Comparison of ENCODE assay signal across 9 mouse cellular contexts in genomic region chr7:17017036-17017435, GRCm38 (mm10). TPM values are rescaled to one million over a fixed set of nuclear protein-coding genes. Genes with fewer than 3 reads are reported as not detected.
DNase-seq lines count a peak whose midpoint lies in the region; ATAC-seq and TF ChIP-seq lines count a peak whose summit lies in the region.
"Had no signal": no experiment of that assay in that cellular context is flagged by ENCODE, and none has a peak within 500 bp of the region (broad histone marks: within the 10 kb centered on the region; RNA-seq: fewer than 3 reads in every experiment).

No protein-coding gene starts in this region.

- peaks cover 15 to 26% of the 10 kb centered on the region in 2 experiments for H3K36me3 ChIP-seq in MEL (ENCODE audit: control insufficient read depth in 1 of 2, insufficient read depth in 2 of 2, low read length in 2 of 2)

- DNase-seq in MEL (ENCODE audit: low read depth, low spot score) = peak; percentile 92
- peak; percentile 94 to 96 for DNase-seq in adrenal gland, postnatal 36 days
- peak; percentile 85 to 89 for DNase-seq in frontal cortex, postnatal 10 days (ENCODE audit: low spot score in 2 of 2)
- DNase-seq in layer of hippocampus, postnatal 25 days (ENCODE audit: extremely low spot score in 1 of 2, low spot score in 1 of 2) = peak; percentile 74 to 85
- peak; percentile 79 for DNase-seq in lung, postnatal 10 days
- peak; percentile 97 for DNase-seq in telencephalon, adult 2 months (ENCODE audit: low read depth, low spot score)

- no peak for TF ChIP-seq RAD21 in MEL (IDR thresholded peaks at IDR 0.05; ENCODE audit: low read depth, low read length)

- no peak overlapping the region for H3K4me3 ChIP-seq in MEL (ENCODE audit: control insufficient read depth in 1 of 2, insufficient read depth in 1 of 2, low read depth in 2 of 2, low read length in 2 of 2)

- no peak for TF ChIP-seq CTCF in MEL (IDR thresholded peaks at IDR 0.05 in 2 of 3, conservative IDR thresholded peaks at IDR 0.05 in 1 of 3; ENCODE audit: control insufficient read depth in 1 of 3, insufficient read depth in 1 of 3, low read depth in 2 of 3, low read length in 3 of 3, poor library complexity in 1 of 3, severe bottlenecking in 1 of 3)

- no peaks in the 10 kb centered on the region for H3K27me3 ChIP-seq in MEL (ENCODE audit: control insufficient read depth in 1 of 2, insufficient read depth in 2 of 2, low read length in 2 of 2)

- TF ChIP-seq EP300 in MEL (IDR thresholded peaks at IDR 0.05; ENCODE audit: low read depth in 1 of 2, low read length in 2 of 2) = peak; percentile 52 to 74

- no peak overlapping the region for H3K9ac ChIP-seq in MEL (ENCODE audit: control insufficient read depth, low read depth, low read length, poor library complexity, severe bottlenecking)

- H3K4me1 ChIP-seq in MEL (ENCODE audit: control insufficient read depth in 1 of 2, insufficient read depth in 2 of 2, low read length in 2 of 2) = peaks cover 11 to 16% of the 10 kb centered on the region in 2 experiments

- H3K79me2 ChIP-seq in MEL (ENCODE audit: control insufficient read depth, insufficient read depth, low read length, poor library complexity) = peaks cover 16% of the 10 kb centered on the region

- no peak overlapping the region for H3K27ac ChIP-seq in MEL (ENCODE audit: control insufficient read depth, low read depth, low read length)

- ATAC-seq in hematopoietic stem cell, adult 5-6 weeks (replicated peaks in 1 of 2; ENCODE audit: insufficient read depth in 1 of 2, low FRiP score in 2 of 2, low TSS enrichment in 1 of 2, low read depth in 1 of 2, poor library complexity in 2 of 2, severe bottlenecking in 2 of 2) = peak; percentile 79 to 80
- ATAC-seq in granulocyte monocyte progenitor cell, adult 5-6 weeks (replicated peaks; ENCODE audit: poor library complexity, severe bottlenecking) = no peak

- H3K9me3 ChIP-seq in MEL (replicated peaks; ENCODE audit: insufficient read depth, low read length) = no peaks in the 10 kb centered on the region

- 0 out of 4 replicates have a peak, but pooled peaks of 1 of the 2 experiments have one; percentile 18 for TF ChIP-seq POLR2A in MEL (IDR thresholded peaks at IDR 0.05; ENCODE audit: control insufficient read depth in 1 of 2, insufficient read depth in 1 of 2, low read depth in 1 of 2, low read length in 2 of 2, poor library complexity in 1 of 2)

TF ChIP-seq in MEL, 35 proteins besides CTCF, POLR2A, EP300 and RAD21 (continues in another document):
- TF ChIP-seq MAX (IDR thresholded peaks at IDR 0.05; ENCODE audit: low read length) = no peak; the same call in 1 of the 2 replicates
- TF ChIP-seq SIN3A (IDR thresholded peaks at IDR 0.05; ENCODE audit: low read length) = peak; percentile 54
- TF ChIP-seq E2F4 (IDR thresholded peaks at IDR 0.05; ENCODE audit: borderline replicate concordance, low read depth, low read length) = no peak
- no peak for TF ChIP-seq GABPA (IDR thresholded peaks at IDR 0.05; ENCODE audit: low read depth, low read length)
- no peak for TF ChIP-seq UBTF (IDR thresholded peaks at IDR 0.05; ENCODE audit: borderline replicate concordance, insufficient read depth, low read depth, low read length)
- peak; percentile 57; the same call in 1 of the 2 replicates for TF ChIP-seq RCOR1 (IDR thresholded peaks at IDR 0.05; ENCODE audit: low read depth, low read length)
- no peak for TF ChIP-seq HCFC1 (IDR thresholded peaks at IDR 0.05; ENCODE audit: low read depth, low read length)
- TF ChIP-seq BHLHE40 (IDR thresholded peaks at IDR 0.05; ENCODE audit: borderline replicate concordance, low read depth, low read length) = peak; percentile 44; the same call in 1 of the 2 replicates
- no peak for TF ChIP-seq ZMIZ1 (IDR thresholded peaks at IDR 0.05; ENCODE audit: low read depth, low read length)
- no peak for TF ChIP-seq POLR2AphosphoS5 (IDR thresholded peaks at IDR 0.05; ENCODE audit: borderline replicate concordance, low read depth, low read length)
- TF ChIP-seq POLR2AphosphoS2 (IDR thresholded peaks at IDR 0.05; ENCODE audit: low read length) = no peak
- no peak for TF ChIP-seq CHD1 (IDR thresholded peaks at IDR 0.05; ENCODE audit: low read depth, low read length)
- no peak for TF ChIP-seq ZNF384 (IDR thresholded peaks at IDR 0.05; ENCODE audit: low read depth, low read length)
- no peak for TF ChIP-seq CHD2 (IDR thresholded peaks at IDR 0.05; ENCODE audit: low read length)
- no peak for TF ChIP-seq MAZ (IDR thresholded peaks at IDR 0.05; ENCODE audit: low read depth, low read length)
- TF ChIP-seq MYC (IDR thresholded peaks at IDR 0.05; ENCODE audit: low read depth, low read length) = no peak
- TF ChIP-seq ZKSCAN1 (IDR thresholded peaks at IDR 0.05; ENCODE audit: low read depth, low read length) = no peak
- TF ChIP-seq ETS1 (IDR thresholded peaks at IDR 0.05; ENCODE audit: low read depth, low read length) = peak; percentile 90
- no peak for TF ChIP-seq KAT2A (conservative IDR thresholded peaks at IDR 0.05; ENCODE audit: low read depth, low read length)
- no peak for TF ChIP-seq MAFK (IDR thresholded peaks at IDR 0.05; ENCODE audit: borderline replicate concordance, low read depth, low read length)
- no peak for TF ChIP-seq NELFE (IDR thresholded peaks at IDR 0.05; ENCODE audit: low read depth, low read length)
- no peak for TF ChIP-seq ZC3H11A (IDR thresholded peaks at IDR 0.05; ENCODE audit: low read depth, low read length)
- no peak for TF ChIP-seq USF1 (IDR thresholded peaks at IDR 0.05; ENCODE audit: low read depth, low read length)
- TF ChIP-seq MYB (IDR thresholded peaks at IDR 0.05; ENCODE audit: low read depth, low read length) = no peak
- no peak for TF ChIP-seq ELF1 (IDR thresholded peaks at IDR 0.05; ENCODE audit: low read depth, low read length)
- TF ChIP-seq TCF12 (IDR thresholded peaks at IDR 0.05; ENCODE audit: low read depth, low read length) = peak; percentile 83
- no peak for TF ChIP-seq GATA1 (IDR thresholded peaks at IDR 0.05; ENCODE audit: low read depth, low read length)
- peak; percentile 40; the same call in 1 of the 2 replicates for TF ChIP-seq MXI1 (IDR thresholded peaks at IDR 0.05; ENCODE audit: low read depth, low read length)
- TF ChIP-seq MEF2A (IDR thresholded peaks at IDR 0.05; ENCODE audit: extremely low read depth, insufficient replicate concordance, low read depth, low read length, poor library complexity, severe bottlenecking) = no peak
- TF ChIP-seq TAL1 (IDR thresholded peaks at IDR 0.05; ENCODE audit: low read length) = peak; percentile 38
- no peak for TF ChIP-seq SMC3 (IDR thresholded peaks at IDR 0.05; ENCODE audit: low read depth, low read length)
- no peak for TF ChIP-seq USF2 (IDR thresholded peaks at IDR 0.05; ENCODE audit: borderline replicate concordance in 1 of 2, insufficient read depth in 1 of 2, low read depth in 1 of 2, low read length in 2 of 2)

RNA-seq across cellular contexts. Expression of gene Ppp5c, which starts 10.7 kb away (rescaled TPM):
- 94.2 and 101 TPM in 2 replicates for total RNA-seq in MEL (2012; rRNA removed)
- polyA plus RNA-seq in MEL (2012; ENCODE audit: insufficient read depth in 1 of 2, insufficient read length in 2 of 2, low read depth in 1 of 2, low replicate concordance in 2 of 2, missing spikeins in 1 of 2) = 100 to 1,000 TPM; 178 to 249 TPM
- 10 to 100 TPM; 71.5 to 87.2 TPM for total RNA-seq in adrenal gland, postnatal 36 days (2021)
- 80.2 and 111 TPM in 2 replicates for total RNA-seq in hematopoietic stem cell, adult 5-6 weeks (2017)
- 100 to 1,000 TPM; 150 to 153 TPM for total RNA-seq in layer of hippocampus, postnatal 25 days (2021)
- 96.2 and 123 TPM in 2 replicates for total RNA-seq in granulocyte monocyte progenitor cell, adult 5-6 weeks (2014; fragmentation: Nextera tagmentation)
- total RNA-seq in granulocyte monocyte progenitor cell, adult 5-6 weeks (2017) = 81.0 and 89.8 TPM in 2 replicates

RNA-seq across cellular contexts. Expression of gene Ccdc8, which starts 24.5 kb away (rescaled TPM):
- total RNA-seq in MEL (2012; rRNA removed) = not detected in 2 replicates
- under 1 TPM in 1 of 2 experiments, not detected in 1; 0.11 TPM for polyA plus RNA-seq in MEL (2012; ENCODE audit: insufficient read depth in 1 of 2, insufficient read length in 2 of 2, low read depth in 1 of 2, low replicate concordance in 2 of 2, missing spikeins in 1 of 2)
- 10 to 100 TPM; 19.2 to 28.1 TPM for total RNA-seq in adrenal gland, postnatal 36 days (2021)
- total RNA-seq in hematopoietic stem cell, adult 5-6 weeks (2017) = 12.1 and 13.4 TPM in 2 replicates
- 1 to 10 TPM; 2.2 to 2.5 TPM for total RNA-seq in layer of hippocampus, postnatal 25 days (2021)
- total RNA-seq in granulocyte monocyte progenitor cell, adult 5-6 weeks (2014; fragmentation: Nextera tagmentation) = 4.6 and 4.9 TPM in 2 replicates
- total RNA-seq in granulocyte monocyte progenitor cell, adult 5-6 weeks (2017) = 4.8 and 6.5 TPM in 2 replicates

RNA-seq across cellular contexts. Expression of gene Gm42372, which starts 34.1 kb away (rescaled TPM):
- total RNA-seq in MEL (2012; rRNA removed) = not detected in 2 replicates
- under 1 TPM in 1 of 2 experiments, not detected in 1; 0.42 TPM for polyA plus RNA-seq in MEL (2012; ENCODE audit: insufficient read depth in 1 of 2, insufficient read length in 2 of 2, low read depth in 1 of 2, low replicate concordance in 2 of 2, missing spikeins in 1 of 2)
- 1 to 10 TPM; 1.1 TPM for total RNA-seq in adrenal gland, postnatal 36 days (2021)
- total RNA-seq in hematopoietic stem cell, adult 5-6 weeks (2017) = 0.99 and 1.6 TPM in 2 replicates
- 10 to 100 TPM; 52.6 to 53.6 TPM for total RNA-seq in layer of hippocampus, postnatal 25 days (2021)
- total RNA-seq in granulocyte monocyte progenitor cell, adult 5-6 weeks (2014; fragmentation: Nextera tagmentation) = 0.09 TPM in 1 of 2 replicates, not detected in the other
- 0.04 TPM in 1 of 2 replicates, not detected in the other for total RNA-seq in granulocyte monocyte progenitor cell, adult 5-6 weeks (2017)

RNA-seq across cellular contexts. Expression of gene Hif3a, which starts 45.2 kb away (rescaled TPM):
- 8.0 and 9.6 TPM in 2 replicates for total RNA-seq in MEL (2012; rRNA removed)
- polyA plus RNA-seq in MEL (2012; ENCODE audit: insufficient read depth in 1 of 2, insufficient read length in 2 of 2, low read depth in 1 of 2, low replicate concordance in 2 of 2, missing spikeins in 1 of 2) = 10 to 100 TPM in 1 of 2 experiments, not detected in 1; 37.9 TPM
- total RNA-seq in adrenal gland, postnatal 36 days (2021) = 1 to 10 TPM; 1.6 to 2.7 TPM
- total RNA-seq in hematopoietic stem cell, adult 5-6 weeks (2017) = 1.0 and 6.9 TPM in 2 replicates
- total RNA-seq in layer of hippocampus, postnatal 25 days (2021) = 1 to 10 TPM; 4.1 to 9.1 TPM
- total RNA-seq in granulocyte monocyte progenitor cell, adult 5-6 weeks (2014; fragmentation: Nextera tagmentation) = 0.04 and 1.1 TPM in 2 replicates
- total RNA-seq in granulocyte monocyte progenitor cell, adult 5-6 weeks (2017) = 0.05 and 0.47 TPM in 2 replicates

RNA-seq across cellular contexts. Expression of gene Psg16, which starts 56.8 kb away (rescaled TPM):
- total RNA-seq in MEL (2012; rRNA removed) = 0.23 and 0.36 TPM in 2 replicates
- polyA plus RNA-seq in MEL (2012; ENCODE audit: insufficient read depth in 1 of 2, insufficient read length in 2 of 2, low read depth in 1 of 2, low replicate concordance in 2 of 2, missing spikeins in 1 of 2) = under 1 TPM in 1 of 2 experiments, not detected in 1; 0.67 TPM
- under 1 TPM; 0.30 to 0.46 TPM for total RNA-seq in adrenal gland, postnatal 36 days (2021)
- 0.20 and 0.88 TPM in 2 replicates for total RNA-seq in hematopoietic stem cell, adult 5-6 weeks (2017)
- total RNA-seq in layer of hippocampus, postnatal 25 days (2021) = 1 to 10 TPM; 3.4 to 3.7 TPM
- total RNA-seq in granulocyte monocyte progenitor cell, adult 5-6 weeks (2014; fragmentation: Nextera tagmentation) = 0.15 and 0.49 TPM in 2 replicates
- total RNA-seq in granulocyte monocyte progenitor cell, adult 5-6 weeks (2017) = 0.22 and 0.41 TPM in 2 replicates
- polyA plus RNA-seq: spleen, adult 2 months had no signal

Comparison
In these comparisons a context has a peak if more than half of its experiments do, and no peak if none do; other contexts are left out.
1. RNA of gene Gm42372, which starts 34.1 kb away (total RNA-seq): 52.6 to 53.6 TPM in layer of hippocampus, postnatal 25 days; 1.1 TPM in adrenal gland, postnatal 36 days, 0.99 to 1.6 TPM in hematopoietic stem cell, adult 5-6 weeks, 0.04 to 0.09 TPM in granulocyte monocyte progenitor cell, adult 5-6 weeks and not detected in MEL; every median in the first group is over 10 times any median in the second.
2. Peak in every context shown above with its lines, with median percentiles within 50 percentile points of each other: DNase-seq.